Mouse (Mus musculus) mammary gland, adult 2 months (tissue): ENCODE results near the gene Kif21a. TPM values are rescaled to one million over a fixed set of nuclear protein-coding genes. Genes with fewer than 3 reads are reported as not detected.

Source experiments
- polyA plus RNA-seq: library from polyadenylated mRNA; depleted of rRNA; stranded (reverse); fragments of >200 nt; gene quantifications from 2 replicates; pipeline ENCODE4 v1.2.3, GENCODE M21; 2012; ENCODE audit warnings: low replicate concordance; rRNA removed

Kif21a gene
- 2.3 and 4.8 TPM in 2 replicates for polyA plus RNA-seq

DNA sequence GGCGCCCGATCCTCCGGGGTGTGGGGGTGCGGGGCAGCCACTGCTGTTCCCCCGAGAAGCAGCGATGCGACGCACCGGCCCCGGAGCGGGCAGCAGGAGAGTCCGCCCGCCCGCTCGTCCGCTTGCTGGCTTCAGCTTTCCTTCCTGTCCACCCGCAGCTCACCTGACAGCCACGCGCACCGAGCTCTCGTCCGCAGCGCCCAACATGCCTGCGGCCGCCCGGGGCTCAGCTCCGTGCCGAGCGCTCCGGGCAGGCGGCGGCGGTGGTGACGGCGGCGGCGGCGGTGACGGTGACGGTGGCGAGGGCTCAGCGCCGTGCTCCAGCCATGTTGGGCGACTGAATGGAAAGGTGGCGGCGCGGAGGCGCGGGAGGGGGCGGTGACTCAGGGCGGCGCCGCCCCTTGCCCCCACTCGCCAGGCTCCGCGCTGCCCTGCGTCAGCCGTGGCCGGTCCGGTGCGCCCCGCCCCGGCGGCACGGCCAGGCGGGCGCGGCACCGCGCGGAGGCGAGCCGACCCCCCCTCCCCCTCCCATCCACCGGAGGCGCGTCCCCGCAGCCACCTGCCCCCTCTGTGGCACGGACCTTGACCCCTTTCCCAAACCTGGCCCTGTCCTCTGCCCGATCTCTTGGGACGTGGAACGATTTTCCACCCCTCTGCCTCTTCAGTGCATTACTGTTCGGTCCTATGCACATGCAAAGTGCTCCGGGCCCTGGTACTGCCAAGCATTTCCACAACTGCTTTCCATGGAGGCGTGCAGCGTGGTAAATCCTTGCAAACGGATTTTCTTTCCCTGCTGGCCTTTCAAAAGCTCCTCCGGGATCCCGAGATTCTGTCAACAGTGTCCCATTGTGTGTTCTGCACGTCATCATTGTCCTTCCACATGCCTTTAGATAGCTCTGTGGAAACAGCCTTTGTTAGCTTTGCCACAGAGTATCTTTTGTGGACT lies at the start of gene Kif21a:
Kif21a (minus strand) TSS at position 453 of the 946 bp plus-strand sequence.

Other genes with a start within 250 kb of the Kif21a start
- 28.0 and 86.6 TPM in 2 replicates for gene Abcd2, start 141.9 kb upstream of the Kif21a start, polyA plus RNA-seq
- not detected in 2 replicates for gene CN725425, start 149.5 kb upstream of the Kif21a start, polyA plus RNA-seq